Mouse (Mus musculus): ENCODE data around the gene Btbd35f21. TPM values are rescaled to one million over a fixed set of nuclear protein-coding genes. Genes with fewer than 3 reads are reported as not detected.
"Not testable (repeated sequence)": the region's sequence is repeated elsewhere in the genome, so short reads cannot be mapped to it uniquely, and the experiment has no call there.

Gene Btbd35f21
- polyA plus RNA-seq (2014; fragmentation: Nextera tagmentation; extraction: Ambion mirVana) = not detected in 2 replicates

GRCm38 (mm10) chrX:32725809-32726208 lies at the start of gene Btbd35f21:
Btbd35f21 (plus strand) TSS chrX:32726109.
- not testable (repeated sequence) for H3K27ac ChIP-seq (replicated peaks in 1 of 2; ENCODE audit: control insufficient read depth in 1 of 2, insufficient read depth in 1 of 2, low read depth in 2 of 2, low read length in 2 of 2); H3K9me3 ChIP-seq (ENCODE audit: control insufficient read depth, low read length); H3K27me3 ChIP-seq (ENCODE audit: control insufficient read depth, insufficient read depth, low read length); H3K4me1 ChIP-seq (ENCODE audit: control insufficient read depth in 2 of 2, insufficient read depth in 2 of 2, low read length in 2 of 2); H3K4me2 ChIP-seq (ENCODE audit: low read length); ATAC-seq (ENCODE audit: insufficient number of reproducible peaks, insufficient read depth, low FRiP score, low read depth); H3K36me3 ChIP-seq (ENCODE audit: control insufficient read depth, insufficient read depth, low read length); H3K4me3 ChIP-seq (ENCODE audit: control insufficient read depth in 1 of 2, insufficient read depth in 1 of 2, low read depth in 1 of 2, low read length in 2 of 2); H3K9ac ChIP-seq (ENCODE audit: low read length)
- no CpG with 5 or more reads among the region's 2 CpGs for WGBS

Other genes with a start within 250 kb of the Btbd35f21 start
- gene Btbd35f1, start 166.1 kb upstream of the Btbd35f21 start, polyA plus RNA-seq (2014; fragmentation: Nextera tagmentation; extraction: Ambion mirVana) = not detected in 2 replicates
- not detected in 2 replicates for gene Gm5926, start 75.4 kb upstream of the Btbd35f21 start, polyA plus RNA-seq (2014; fragmentation: Nextera tagmentation; extraction: Ambion mirVana)
- gene Btbd35f30, start 168.5 kb downstream of the Btbd35f21 start, polyA plus RNA-seq (2014; fragmentation: Nextera tagmentation; extraction: Ambion mirVana) = not detected in 2 replicates
- not detected in 2 replicates for gene Gm21789, start 215.7 kb downstream of the Btbd35f21 start, polyA plus RNA-seq (2014; fragmentation: Nextera tagmentation; extraction: Ambion mirVana)
- gene Btbd35f5, start 247.8 kb downstream of the Btbd35f21 start, polyA plus RNA-seq (2014; fragmentation: Nextera tagmentation; extraction: Ambion mirVana) = not detected in 2 replicates

Measured in heart, embryonic 14.5 days (tissue).